Mouse (Mus musculus) left cerebral cortex, postnatal 10 days (tissue): ENCODE results near the gene Tas2r121. TPM values are rescaled to one million over a fixed set of nuclear protein-coding genes. Genes with fewer than 3 reads are reported as not detected.
"Not testable (repeated sequence)": the region's sequence is repeated elsewhere in the genome, so short reads cannot be mapped to it uniquely, and the experiment has no call there.

Source experiments
- DNase-seq, 2 experiments: peaks; one replicate each; pipeline ENCODE4 v3.0.0; 2021 to 2022; ENCODE audit warnings: low spot score in 2 of 2, mixed read lengths in 1 of 2; ENCODE audit errors: extremely low spot score in 1 of 2
- intact Hi-C: fragments of 180-260 bp; cut with DNase I; formaldehyde crosslinking; loops from one replicate; pipeline ENCODE4 v1.15.1; 2025
- total RNA-seq, 2 experiments: library from RNA; stranded (reverse); gene quantifications; 2 replicates each; pipeline ENCODE4 v1.2.3; 2021

Gene Tas2r121
- total RNA-seq, result not detected

DNA sequence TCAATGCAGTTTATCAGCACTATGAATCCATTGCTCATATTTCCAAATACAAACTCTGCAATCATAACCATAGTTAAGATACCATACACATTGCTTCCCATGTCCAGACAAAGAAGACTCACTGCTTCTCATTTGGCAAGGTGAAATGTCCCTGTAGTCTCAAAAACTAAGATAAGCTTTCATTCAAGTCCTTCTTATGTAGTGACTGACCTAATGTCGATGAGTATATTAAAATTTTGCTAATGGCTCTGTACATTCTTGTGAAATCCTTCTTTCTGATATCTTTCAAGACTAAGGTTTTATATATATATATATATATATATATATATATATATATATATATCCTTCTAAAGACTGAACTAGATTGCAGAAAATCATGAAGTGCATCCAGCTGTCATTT, at the start of gene Tas2r121:
TSS of gene Tas2r121 (minus strand) at position 101 of the 400 bp plus-strand sequence.
- intact Hi-C loops, result no loop called here
- no peak for DNase-seq

DNA sequence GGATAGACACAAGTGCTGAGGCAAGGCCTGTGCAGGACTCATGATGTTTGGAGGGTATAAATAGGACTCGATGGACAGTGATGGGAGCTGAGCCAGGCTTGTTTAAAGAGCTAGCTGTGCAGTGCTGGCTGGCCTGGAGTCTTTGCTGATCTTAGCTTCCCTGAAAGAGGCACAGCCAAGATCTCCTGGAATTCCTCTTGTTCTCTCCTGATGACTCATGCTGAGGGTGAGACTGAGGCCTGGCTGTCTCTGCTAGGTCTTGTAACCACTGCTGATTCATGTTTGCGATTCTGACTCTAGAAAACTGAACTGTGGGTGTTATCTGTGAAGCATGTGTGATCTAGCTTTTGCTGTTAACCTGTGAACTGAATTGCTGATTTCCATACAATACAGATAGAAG, 49.4 kb upstream of the Tas2r121 start:
- intact Hi-C loops, result no loop called here
- DNase-seq, result no peak

GRCm38 (mm10) chr6:132737935-132738334, 37.1 kb upstream of the Tas2r121 start, which contains the start of gene Tas2r115:
Gene Tas2r115, minus strand, starts transcription at chr6:132738035.
- no peak for DNase-seq
- intact Hi-C loops, result no loop called here

- DNase-seq, result no peak
- intact Hi-C loops, result no loop called here
These were observed 11.0 kb upstream of the Tas2r121 start, which contains the start of gene Tas2r122 for GRCm38 (mm10) chr6:132711828-132712227. Gene Tas2r122, minus strand, starts transcription at chr6:132711928.

DNA sequence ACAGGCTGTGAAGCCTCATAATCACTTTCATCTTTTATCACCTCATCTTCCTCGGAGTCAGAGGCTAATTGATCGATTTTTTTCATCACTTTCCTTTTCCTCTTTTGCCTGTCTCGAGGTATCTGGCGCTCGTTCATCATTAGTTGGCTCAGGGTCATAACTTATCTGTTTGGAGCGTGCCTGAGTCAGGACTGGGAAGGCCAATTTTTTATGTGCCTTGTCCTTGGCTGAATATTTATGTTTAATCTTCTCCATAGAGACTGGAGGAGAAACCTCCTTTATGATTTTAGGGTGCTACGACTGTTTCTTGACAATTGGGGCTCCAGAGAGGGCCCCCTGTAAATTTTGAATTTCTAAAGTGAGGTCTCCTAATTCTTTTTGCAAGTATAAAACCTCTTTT, 9.2 kb downstream of the Tas2r121 start:
- DNase-seq, intact Hi-C loops: not testable (repeated sequence)

DNA sequence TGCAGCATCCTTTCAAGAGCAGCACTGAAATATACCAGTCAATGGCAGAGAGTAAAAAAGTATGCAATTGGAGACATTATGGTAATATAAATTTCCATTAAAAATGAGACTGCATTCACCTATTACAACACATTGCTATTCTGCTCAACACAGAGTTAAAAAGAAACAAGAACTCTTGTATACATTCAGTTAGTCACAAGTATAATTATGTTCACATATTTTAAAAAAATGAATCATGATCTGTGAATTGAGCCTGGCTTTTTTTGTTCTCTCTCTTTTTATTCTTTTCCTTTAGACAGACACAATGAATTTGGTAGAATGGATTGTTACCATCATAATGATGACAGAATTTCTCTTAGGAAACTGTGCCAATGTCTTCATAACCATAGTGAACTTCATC, 44.2 kb downstream of the Tas2r121 start, which contains the start of gene Tas2r120:
TSS of gene Tas2r120 (plus strand) at position 301 of the 400 bp plus-strand sequence.
- DNase-seq, result no peak
- intact Hi-C loops, result no loop called here

GRCm38 (mm10) chr6:132651426-132651825, 49.4 kb downstream of the Tas2r121 start, which contains the start of gene A630073D07Rik:
Gene A630073D07Rik, minus strand, starts transcription at chr6:132651526.
- intact Hi-C loops, result no loop called here

More at GRCm38 (mm10) chr6:132651426-132651825, 49.4 kb downstream of the Tas2r121 start, which contains the start of gene A630073D07Rik:
- DNase-seq, result no peak

Other genes with a start within 250 kb of the Tas2r121 start
- not detected for gene Prh1, start 131.2 kb downstream of the Tas2r121 start, total RNA-seq
- gene Prp2, start 105.1 kb downstream of the Tas2r121 start, total RNA-seq, result not detected
- gene A630073D07Rik, start 49.5 kb downstream of the Tas2r121 start, total RNA-seq, result not detected
- not detected for gene Tas2r120, start 44.1 kb downstream of the Tas2r121 start, total RNA-seq
- gene Tas2r122, start 10.9 kb upstream of the Tas2r121 start, total RNA-seq, result not detected
- not detected for gene Tas2r115, start 37.0 kb upstream of the Tas2r121 start, total RNA-seq
- gene Tas2r124, start 53.7 kb upstream of the Tas2r121 start, total RNA-seq, result not detected
- gene Tas2r102, start 61.1 kb upstream of the Tas2r121 start, total RNA-seq, result not detected
- gene Tas2r136, start 77.2 kb upstream of the Tas2r121 start, total RNA-seq, result not detected
- not detected for gene Tas2r117, start 101.8 kb upstream of the Tas2r121 start, total RNA-seq
- not detected for gene Tas2r123, start 146.1 kb upstream of the Tas2r121 start, total RNA-seq
- not detected for gene Tas2r116, start 154.4 kb upstream of the Tas2r121 start, total RNA-seq
- gene Tas2r110, start 167.0 kb upstream of the Tas2r121 start, total RNA-seq, result not detected
- gene Tas2r113, start 192.0 kb upstream of the Tas2r121 start, total RNA-seq, result not detected
- gene Tas2r125, start 208.6 kb upstream of the Tas2r121 start, total RNA-seq, result not detected